Mouse (Mus musculus) E14TG2a.4 (cell line): ENCODE measurements around the gene Cage1.

Source experiments
- CTCF ChIP-seq: conservative IDR thresholded peaks from 2 replicates; pipeline ENCODE4 v1.5.1; 2014; ENCODE audit warnings: low read length
- NANOG ChIP-seq: IDR thresholded peaks from 2 replicates; pipeline ENCODE4 v1.6.1; 2014; ENCODE audit warnings: borderline replicate concordance, low read length, mixed read lengths
- POU5F1 ChIP-seq: IDR thresholded peaks from 2 replicates; pipeline ENCODE4 v1.6.1; 2014; ENCODE audit warnings: low read length, borderline replicate concordance

- no peak for TF ChIP-seq CTCF
- TF ChIP-seq POU5F1, result no peak
- no peak for TF ChIP-seq NANOG
Observed at GRCm38 (mm10) chr13:38078836-38079235, 42.0 kb upstream of the Cage1 start.
